Mouse (Mus musculus) lung, embryonic 16.5 days (tissue): ENCODE measurements around the gene Sycn. TPM values are rescaled to one million over a fixed set of nuclear protein-coding genes. Genes with fewer than 3 reads are reported as not detected.
A peak's percentile ranks its signal among the peaks of the same experiment; 100 is the strongest.

ENCODE experiments used
- ATAC-seq: fragments of 200-750 bp; cut with Nextera tagmentation; 2 replicates; pipeline ENCODE4 v1.8.0; 2017; ENCODE audit warnings: low read depth, mild to moderate bottlenecking, moderate library complexity
- H3K27ac ChIP-seq: fragments of 300-500 bp; sonication (generic); 2 replicates; pipeline ENCODE4 v1.5.1; 2014; ENCODE audit warnings: mild to moderate bottlenecking, control low read depth, low read length
- H3K27me3 ChIP-seq: fragments of 300-500 bp; sonication (generic); 2 replicates; pipeline ENCODE4 v1.6.1; 2014; ENCODE audit warnings: low read depth, low read length, mixed read lengths; ENCODE audit not compliant: control insufficient read depth, insufficient read depth
- H3K36me3 ChIP-seq: fragments of 300-500 bp; sonication (generic); 2 replicates; pipeline ENCODE4 v1.6.1; 2014; ENCODE audit warnings: low read length; ENCODE audit not compliant: control insufficient read depth, insufficient read depth
- H3K4me1 ChIP-seq: fragments of 300-500 bp; sonication (generic); replicated peaks from 2 replicates; pipeline ENCODE4 v1.6.1; 2014; ENCODE audit warnings: low read length, mixed read lengths; ENCODE audit not compliant: control insufficient read depth, insufficient read depth
- H3K4me2 ChIP-seq: fragments of 300-500 bp; sonication (generic); 2 replicates; pipeline ENCODE4 v1.6.1; 2014; ENCODE audit warnings: low read depth, low read length, control low read depth
- H3K4me3 ChIP-seq: fragments of 300-500 bp; sonication (generic); 2 replicates; pipeline ENCODE4 v1.5.1; 2014; ENCODE audit warnings: mild to moderate bottlenecking, low read length, control low read depth
- H3K9ac ChIP-seq: fragments of 300-500 bp; sonication (generic); 2 replicates; pipeline ENCODE4 v1.6.1; 2014; ENCODE audit warnings: low read length, control low read depth
- H3K9me3 ChIP-seq: fragments of 300-500 bp; sonication (generic); 2 replicates; pipeline ENCODE4 v1.6.1; 2016; ENCODE audit warnings: low read length; ENCODE audit not compliant: control insufficient read depth
- WGBS: fragments of 180-500 bp; shearing (Covaris S2); extraction: QIAGEN DNeasy Blood & Tissue Kit; methylation state at CpG from one replicate; pipeline ENCODE4 v1.1.7; 2014; 5-methylcytosine and 5-hydroxymethylcytosine counted together
- polyA plus RNA-seq: library from polyadenylated mRNA; unstranded; fragments of >200 nt; fragmentation: Nextera tagmentation; extraction: Ambion mirVana; gene quantifications from 2 replicates; pipeline ENCODE4 v1.2.1, GENCODE M21; 2015

Gene Sycn
- polyA plus RNA-seq, 1 experiment from 2014 or later = not detected

DNA sequence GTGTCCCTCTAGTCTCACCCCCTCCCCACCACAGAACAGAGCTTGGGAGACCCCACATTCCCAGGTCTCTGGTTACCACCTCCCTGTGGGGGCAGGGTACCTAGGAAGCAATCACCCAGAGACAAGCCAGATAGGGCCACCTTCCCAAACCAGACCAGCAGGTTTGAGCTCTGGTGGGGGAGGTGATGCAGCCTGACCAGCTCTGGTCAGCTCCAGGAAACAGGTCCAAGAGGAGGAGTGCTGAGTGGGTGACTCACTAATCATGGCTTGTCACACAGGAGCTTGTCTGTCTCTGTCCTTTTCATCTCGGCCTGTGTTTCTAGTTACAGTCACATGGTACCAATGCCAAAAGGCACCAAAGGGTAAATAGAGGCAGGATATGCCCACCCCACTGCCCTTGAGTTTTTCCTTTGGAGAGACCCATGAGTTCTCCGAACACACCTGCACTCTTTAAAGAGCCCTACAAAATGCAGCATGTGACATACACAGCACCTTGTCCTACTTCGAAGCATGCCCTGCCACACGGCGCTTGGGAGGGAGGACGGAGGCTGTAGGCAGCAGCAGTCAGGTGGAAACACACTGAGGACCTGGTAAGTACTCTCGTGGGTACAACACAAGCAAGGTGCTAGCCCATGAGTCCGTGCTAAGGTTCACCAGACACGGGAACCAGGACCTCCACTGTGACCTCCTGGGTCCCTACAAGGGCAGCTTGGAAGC lies 37.3 kb downstream of the Sycn start:
- Histone ChIP-seq H3K9ac (peak overlapping the region; percentile 49), H3K4me1 (peaks cover 54% of the 10 kb centered on the region), H3K4me2 (peak overlapping the region; percentile 38), H3K9me3 (no peaks in the 10 kb centered on the region), H3K4me3 (no peak overlapping the region), H3K36me3 (0 out of 2 replicates have a peak, but pooled peaks cover 2% of the 10 kb centered on the region), H3K27me3 (no peaks in the 10 kb centered on the region), H3K27ac (peak overlapping the region; percentile 94)
- ATAC-seq = peak; percentile 80
- 64% methylated on average over 9 of the region's 9 CpGs for WGBS

DNA sequence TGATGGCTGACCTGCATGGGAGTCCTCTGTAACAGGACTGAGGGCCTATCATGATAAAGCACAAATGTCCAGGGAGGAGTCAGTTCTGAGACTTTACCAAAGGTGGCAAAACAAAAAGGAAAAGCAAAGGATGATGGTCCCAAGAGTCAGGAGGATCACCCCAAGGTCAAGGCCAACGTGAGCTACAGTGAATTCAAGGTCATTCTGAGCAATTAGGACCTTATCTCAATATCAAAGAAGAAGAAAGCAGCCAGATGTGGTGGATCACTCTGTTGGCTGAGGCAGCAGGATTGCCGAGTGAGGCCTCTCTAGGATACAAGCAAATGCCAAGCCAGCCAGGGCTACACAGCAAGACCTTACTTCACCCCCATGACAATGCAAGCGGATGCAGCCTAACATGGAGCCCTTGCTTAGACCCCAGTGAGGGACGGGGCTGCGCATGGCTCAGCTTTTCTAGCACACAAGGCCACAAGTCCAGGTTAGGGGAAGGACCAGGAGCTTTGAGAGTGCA lies 37.9 kb downstream of the Sycn start:
- 66% methylated on average over 5 of the region's 5 CpGs for WGBS
- Histone ChIP-seq H3K4me1 (peaks cover 57% of the 10 kb centered on the region), H3K9ac (no peak overlapping the region), H3K9me3 (no peaks in the 10 kb centered on the region), H3K4me3 (no peak overlapping the region), H3K27ac (peak overlapping the region; percentile 94), H3K4me2 (no peak overlapping the region), H3K36me3 (0 out of 2 replicates have a peak, but pooled peaks cover 2% of the 10 kb centered on the region), H3K27me3 (no peaks in the 10 kb centered on the region)
- no peak for ATAC-seq

DNA sequence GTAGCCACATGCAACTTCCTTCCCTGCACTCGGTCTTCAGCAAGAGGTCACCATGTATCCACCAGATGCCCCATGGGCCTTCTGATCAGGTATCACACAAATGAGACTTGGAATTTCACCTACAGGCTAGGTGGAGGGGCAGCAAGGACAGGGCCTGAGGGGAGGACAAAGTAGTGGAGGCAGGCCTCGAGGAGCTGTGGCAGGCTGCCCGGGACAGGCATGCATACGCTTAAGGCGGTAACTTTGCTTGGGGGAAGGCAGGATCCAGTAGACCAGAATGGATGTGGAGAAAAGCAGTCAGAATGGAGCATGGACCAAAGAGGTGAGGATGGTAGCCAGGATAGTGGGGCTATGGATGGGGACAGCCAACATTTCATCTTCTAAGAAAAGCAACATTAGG lies 39.1 kb downstream of the Sycn start:
- WGBS = 67% methylated on average over 5 of the region's 5 CpGs
- no peaks in the 10 kb centered on the region for H3K9me3 ChIP-seq
- 0 out of 2 replicates have a peak, but pooled peaks cover 2% of the 10 kb centered on the region for H3K36me3 ChIP-seq
- no peak overlapping the region for H3K4me2 ChIP-seq
- H3K4me1 ChIP-seq = peaks cover 67% of the 10 kb centered on the region
- no peak overlapping the region for H3K4me3 ChIP-seq
- peak overlapping the region; percentile 94 for H3K27ac ChIP-seq
- H3K27me3 ChIP-seq = no peaks in the 10 kb centered on the region
- no peak overlapping the region for H3K9ac ChIP-seq
- ATAC-seq = no peak

DNA sequence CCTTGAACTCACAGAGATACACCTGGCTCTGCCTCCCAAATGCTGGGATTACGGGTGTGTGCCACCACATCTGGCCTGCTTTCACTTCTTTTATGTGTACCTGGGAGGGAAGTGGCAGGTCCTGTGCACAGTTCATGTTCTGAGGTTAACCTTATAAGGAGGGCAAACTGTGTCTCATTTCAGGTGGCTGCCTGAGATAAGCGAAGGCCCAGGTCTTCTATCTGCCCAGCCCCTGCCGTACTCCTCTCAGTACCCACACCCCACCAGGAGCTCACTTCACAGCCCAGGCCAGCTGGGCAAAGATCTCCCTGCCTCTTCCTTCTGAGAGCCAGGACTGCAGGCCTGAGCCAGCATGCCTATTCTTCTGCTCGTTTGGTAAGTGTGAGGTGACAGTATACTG lies 41.0 kb downstream of the Sycn start:
- Histone ChIP-seq H3K27ac (peak overlapping the region; percentile 33), H3K4me1 (peaks cover 77% of the 10 kb centered on the region)
- WGBS = 64% methylated on average over 4 of the region's 4 CpGs

DNA sequence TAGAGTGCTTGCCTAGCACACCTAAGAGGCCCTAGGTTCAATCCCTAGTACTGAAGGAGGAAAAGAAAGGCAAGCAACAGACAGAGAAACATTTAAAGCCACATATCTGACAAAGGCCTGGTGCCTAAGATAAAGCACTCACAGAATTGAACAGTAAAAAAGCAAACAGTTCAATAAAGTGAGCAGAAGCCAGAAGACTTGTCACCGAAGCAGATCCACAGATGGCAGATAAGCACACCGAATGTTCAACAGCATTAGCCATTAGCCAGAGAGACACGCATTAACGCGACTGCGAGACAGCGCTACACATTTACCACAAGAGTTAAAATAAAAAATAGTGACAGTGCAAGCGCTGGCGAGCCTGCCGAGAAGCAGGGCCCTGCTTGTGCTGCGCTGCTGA lies 42.2 kb downstream of the Sycn start:
- no peak for ATAC-seq

More for the DNA sequence above, 41.0 kb downstream of the Sycn start:
- no peaks in the 10 kb centered on the region for H3K27me3 ChIP-seq
- H3K9me3 ChIP-seq = no peaks in the 10 kb centered on the region
- no peak overlapping the region for H3K4me3 ChIP-seq
- 0 out of 2 replicates have a peak, but pooled peaks cover 2% of the 10 kb centered on the region for H3K36me3 ChIP-seq
- ATAC-seq = no peak
- H3K4me2 ChIP-seq = no peak overlapping the region
- H3K9ac ChIP-seq = peak overlapping the region; percentile 22; the same call in 1 of the 2 replicates

DNA sequence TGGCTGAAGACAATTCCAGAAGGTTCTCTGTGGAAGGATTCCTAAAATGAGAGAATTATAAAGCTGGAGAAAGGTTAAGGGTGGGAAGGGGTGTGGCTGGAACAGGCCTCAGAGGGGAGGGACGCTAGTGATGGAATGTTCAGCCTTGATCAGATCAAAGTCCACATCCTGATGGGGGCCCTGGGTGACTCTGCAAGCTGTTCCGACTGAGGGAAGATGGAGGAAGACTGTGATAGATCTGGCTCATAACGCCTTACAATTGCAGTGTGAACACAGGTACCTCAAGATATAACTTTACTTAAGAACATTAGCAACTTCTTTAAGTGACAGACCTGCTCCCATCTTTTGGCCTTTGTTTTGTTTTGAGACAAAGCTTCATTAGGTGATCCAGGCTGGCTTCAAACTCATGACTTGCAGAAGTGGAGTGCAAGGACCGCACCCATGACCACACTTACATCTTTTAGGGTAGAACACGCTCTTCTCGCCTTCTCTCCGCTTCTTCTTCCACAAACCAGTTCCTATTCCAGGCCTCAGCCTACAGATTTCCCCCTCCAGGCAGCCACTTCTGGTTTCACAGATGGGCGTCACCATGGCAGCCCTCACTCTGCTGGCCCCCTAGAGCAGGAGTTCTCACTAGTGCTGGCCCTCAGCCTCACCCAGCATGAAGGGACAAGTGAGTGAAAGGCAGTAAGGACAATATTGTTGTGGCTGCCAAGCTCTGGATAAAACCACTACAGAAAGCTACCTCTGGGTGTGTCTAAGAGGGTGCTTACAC lies 43.1 kb downstream of the Sycn start:
- WGBS = 59% methylated on average over 8 of the region's 8 CpGs
- H3K9ac ChIP-seq = no peak overlapping the region
- no peak overlapping the region for H3K4me2 ChIP-seq
- no peak overlapping the region for H3K4me3 ChIP-seq
- no peaks in the 10 kb centered on the region for H3K27me3 ChIP-seq
- peak overlapping the region; percentile 79 for H3K27ac ChIP-seq
- 0 out of 2 replicates have a peak, but pooled peaks cover 2% of the 10 kb centered on the region for H3K36me3 ChIP-seq
- ATAC-seq = peak; percentile 44
- H3K4me1 ChIP-seq = peaks cover 78% of the 10 kb centered on the region
- no peaks in the 10 kb centered on the region for H3K9me3 ChIP-seq

More for the DNA sequence above, 42.2 kb downstream of the Sycn start:
- no peak overlapping the region for H3K9ac ChIP-seq
- H3K27me3 ChIP-seq = no peaks in the 10 kb centered on the region
- peaks cover 77% of the 10 kb centered on the region for H3K4me1 ChIP-seq
- no peaks in the 10 kb centered on the region for H3K9me3 ChIP-seq
- no peak overlapping the region for H3K27ac ChIP-seq
- 0 out of 2 replicates have a peak, but pooled peaks cover 2% of the 10 kb centered on the region for H3K36me3 ChIP-seq
- no peak overlapping the region for H3K4me2 ChIP-seq
- WGBS = 63% methylated on average over 11 of the region's 11 CpGs
- H3K4me3 ChIP-seq = no peak overlapping the region

DNA sequence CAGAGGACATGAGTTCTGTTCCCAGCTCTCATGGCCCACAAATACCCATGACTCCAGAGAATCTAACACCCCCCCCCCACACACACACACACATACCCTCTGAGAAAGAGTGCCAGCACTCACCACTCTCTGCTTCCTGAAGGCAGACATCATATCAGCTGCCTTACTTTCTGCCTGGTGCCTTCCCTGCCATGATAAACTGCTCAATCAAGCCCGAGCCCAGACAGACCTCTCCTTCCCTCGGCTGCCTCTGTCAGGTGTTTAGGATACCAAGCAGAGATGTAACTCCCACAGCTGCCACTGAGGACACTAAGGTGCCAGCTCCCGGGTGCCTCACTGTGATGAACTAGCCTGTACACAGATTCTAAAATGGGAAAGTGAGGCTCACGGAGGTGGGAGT lies 43.8 kb downstream of the Sycn start:
- no peak overlapping the region for H3K9ac ChIP-seq
- H3K4me1 ChIP-seq = peaks cover 76% of the 10 kb centered on the region
- H3K27ac ChIP-seq = peak overlapping the region; percentile 79
- H3K9me3 ChIP-seq = no peaks in the 10 kb centered on the region
- no peaks in the 10 kb centered on the region for H3K27me3 ChIP-seq
- H3K4me3 ChIP-seq = no peak overlapping the region
- no peaks in the 10 kb centered on the region for H3K36me3 ChIP-seq
- no peak overlapping the region for H3K4me2 ChIP-seq
- WGBS = 45% methylated on average over 4 of the region's 4 CpGs
- no peak for ATAC-seq

DNA sequence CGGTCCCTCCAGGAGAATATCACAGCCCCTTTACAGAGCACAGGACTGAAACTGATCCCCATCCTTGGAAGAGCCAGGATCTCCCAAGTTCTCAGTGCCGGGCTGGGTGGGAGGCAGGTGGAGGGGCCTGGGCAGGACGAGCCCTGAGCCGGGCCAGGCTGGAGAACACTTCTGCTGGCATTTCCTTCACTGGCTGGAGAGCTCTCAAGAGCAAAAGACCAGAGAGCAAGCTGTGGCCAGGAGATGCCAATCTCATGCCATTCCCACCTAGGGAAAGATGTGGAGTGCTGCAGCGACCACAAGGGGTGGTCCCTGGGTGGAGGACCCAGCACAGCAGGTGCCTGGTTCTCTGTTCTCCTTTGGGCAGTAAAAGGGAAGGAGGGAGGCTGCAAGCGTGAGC lies 44.3 kb downstream of the Sycn start:
- no peaks in the 10 kb centered on the region for H3K36me3 ChIP-seq
- H3K27me3 ChIP-seq = no peaks in the 10 kb centered on the region
- peak; percentile 56 for ATAC-seq
- peaks cover 73% of the 10 kb centered on the region for H3K4me1 ChIP-seq
- H3K9me3 ChIP-seq = no peaks in the 10 kb centered on the region
- 46% methylated on average over 6 of the region's 6 CpGs for WGBS
- no peak overlapping the region for H3K4me2 ChIP-seq
- peak overlapping the region; percentile 79 for H3K27ac ChIP-seq
- H3K9ac ChIP-seq = no peak overlapping the region
- H3K4me3 ChIP-seq = no peak overlapping the region
